Mouse (Mus musculus) intestine, embryonic 14.5 days (tissue): Measurements from ENCODE around the gene Slc38a2. TPM values are rescaled to one million over a fixed set of nuclear protein-coding genes. Genes with fewer than 3 reads are reported as not detected.
A peak's percentile ranks its signal among the peaks of the same experiment; 100 is the strongest.

Experiments
- ATAC-seq: fragments of 200-750 bp; cut with Nextera tagmentation; replicated peaks from 2 replicates; pipeline ENCODE4 v1.8.0; 2017; ENCODE audit warnings: low read depth, moderate number of reproducible peaks, moderate TSS enrichment, moderate library complexity; ENCODE audit not compliant: low FRiP score, low TSS enrichment
- DNase-seq: peaks from one replicate; pipeline ENCODE4 v3.0.0-alpha.2; 2018; ENCODE audit warnings: low spot score
- H3K27ac ChIP-seq: fragments of 300-500 bp; sonication (generic); 2 replicates; pipeline ENCODE4 v1.5.1; 2014; ENCODE audit warnings: low read depth, mild to moderate bottlenecking, control low read depth
- H3K27me3 ChIP-seq: fragments of 300-500 bp; sonication (generic); replicated peaks from 2 replicates; pipeline ENCODE4 v1.6.1; 2014; ENCODE audit warnings: low read length, control low read depth; ENCODE audit not compliant: control insufficient read depth, insufficient read depth
- H3K36me3 ChIP-seq: fragments of 300-500 bp; sonication (generic); 2 replicates; pipeline ENCODE4 v1.6.1; 2014; ENCODE audit warnings: low read length, control low read depth; ENCODE audit not compliant: control insufficient read depth, insufficient read depth
- H3K4me1 ChIP-seq: fragments of 300-500 bp; sonication (generic); replicated peaks from 2 replicates; pipeline ENCODE4 v1.6.1; 2014; ENCODE audit warnings: low read length, control low read depth, mixed read lengths; ENCODE audit not compliant: control insufficient read depth, insufficient read depth
- H3K4me2 ChIP-seq: fragments of 300-500 bp; sonication (generic); 2 replicates; pipeline ENCODE4 v1.6.1; 2014; ENCODE audit warnings: low read length
- H3K4me3 ChIP-seq: fragments of 300-500 bp; sonication (generic); 2 replicates; pipeline ENCODE4 v1.5.1; 2014; ENCODE audit warnings: low read depth, low read length, control low read depth, mixed read lengths
- H3K9ac ChIP-seq: fragments of 300-500 bp; sonication (generic); 2 replicates; pipeline ENCODE4 v1.6.1; 2014; ENCODE audit warnings: mild to moderate bottlenecking, low read length
- H3K9me3 ChIP-seq: fragments of 300-500 bp; sonication (generic); 2 replicates; pipeline ENCODE4 v1.6.1; 2016; ENCODE audit warnings: low read length, control low read depth; ENCODE audit not compliant: control insufficient read depth
- WGBS: fragments of 180-500 bp; shearing (Covaris S2); extraction: QIAGEN DNeasy Blood & Tissue Kit; methylation state at CpG from one replicate; pipeline ENCODE4 v1.1.7; 2014; 5-methylcytosine and 5-hydroxymethylcytosine counted together
- polyA plus RNA-seq: library from polyadenylated mRNA; unstranded; fragments of >200 nt; fragmentation: Nextera tagmentation; extraction: Ambion mirVana; gene quantifications from 2 replicates; pipeline ENCODE4 v1.2.1, GENCODE M21; 2014

Slc38a2 gene
- polyA plus RNA-seq, 1 experiment from 2014 or later = 129 TPM

GRCm38 (mm10) chr15:96742591-96743241, 43.2 kb upstream of the Slc38a2 start:
- Histone ChIP-seq H3K9me3 (no peaks in the 10 kb centered on the region), H3K4me2 (no peak overlapping the region), H3K36me3 (no peaks in the 10 kb centered on the region), H3K9ac (no peak overlapping the region), H3K27me3 (no peaks in the 10 kb centered on the region), H3K27ac (no peak overlapping the region), H3K4me1 (peaks cover 6% of the 10 kb centered on the region), H3K4me3 (no peak overlapping the region)
- ATAC-seq (no peak), DNase-seq (no peak)
- WGBS = 85% methylated on average over 16 of the region's 16 CpGs

GRCm38 (mm10) chr15:96740865-96741561, 41.5 kb upstream of the Slc38a2 start:
- Histone ChIP-seq H3K4me2 (no peak overlapping the region), H3K4me1 (peaks cover 6% of the 10 kb centered on the region), H3K9ac (no peak overlapping the region), H3K27ac (no peak overlapping the region), H3K9me3 (no peaks in the 10 kb centered on the region), H3K36me3 (no peaks in the 10 kb centered on the region), H3K27me3 (no peaks in the 10 kb centered on the region), H3K4me3 (no peak overlapping the region)
- WGBS = 87% methylated on average over 7 of the region's 7 CpGs
- DNase-seq (no peak), ATAC-seq (no peak)

- Histone ChIP-seq H3K27ac (no peak overlapping the region), H3K4me3 (no peak overlapping the region), H3K4me2 (no peak overlapping the region), H3K4me1 (peaks cover 11% of the 10 kb centered on the region), H3K9ac (no peak overlapping the region), H3K27me3 (no peaks in the 10 kb centered on the region), H3K9me3 (no peaks in the 10 kb centered on the region), H3K36me3 (no peaks in the 10 kb centered on the region)
- ATAC-seq = no peak
- DNase-seq = no peak
- 80% methylated on average over 4 of the region's 4 CpGs for WGBS
Measured at GRCm38 (mm10) chr15:96740091-96740490, 40.6 kb upstream of the Slc38a2 start.

GRCm38 (mm10) chr15:96736663-96737385, 37.3 kb upstream of the Slc38a2 start:
- Histone ChIP-seq H3K27ac (no peak overlapping the region), H3K9me3 (no peaks in the 10 kb centered on the region), H3K36me3 (no peaks in the 10 kb centered on the region), H3K9ac (no peak overlapping the region), H3K4me1 (0 out of 2 replicates have a peak, but pooled peaks cover 10% of the 10 kb centered on the region), H3K4me3 (no peak overlapping the region), H3K4me2 (no peak overlapping the region), H3K27me3 (no peaks in the 10 kb centered on the region)
- 82% methylated on average over 15 of the region's 15 CpGs for WGBS
- ATAC-seq (no peak), DNase-seq (no peak)

- Histone ChIP-seq H3K27me3 (no peaks in the 10 kb centered on the region), H3K9ac (no peak overlapping the region), H3K4me3 (no peak overlapping the region), H3K36me3 (no peaks in the 10 kb centered on the region), H3K4me1 (0 out of 2 replicates have a peak, but pooled peaks cover 10% of the 10 kb centered on the region), H3K9me3 (no peaks in the 10 kb centered on the region), H3K27ac (no peak overlapping the region), H3K4me2 (no peak overlapping the region)
- DNase-seq (no peak), ATAC-seq (no peak)
- 71% methylated on average over 15 of the region's 15 CpGs for WGBS
Measured at GRCm38 (mm10) chr15:96735562-96736160, 36.1 kb upstream of the Slc38a2 start.

GRCm38 (mm10) chr15:96734423-96734822, 34.9 kb upstream of the Slc38a2 start:
- Histone ChIP-seq H3K4me1 (peaks cover 12% of the 10 kb centered on the region; the same call in 1 of the 2 replicates), H3K27ac (no peak overlapping the region), H3K4me2 (no peak overlapping the region), H3K9ac (no peak overlapping the region), H3K9me3 (no peaks in the 10 kb centered on the region), H3K27me3 (no peaks in the 10 kb centered on the region), H3K4me3 (no peak overlapping the region), H3K36me3 (no peaks in the 10 kb centered on the region)
- DNase-seq (no peak), ATAC-seq (no peak)
- 74% methylated on average over 7 of the region's 7 CpGs for WGBS

- Histone ChIP-seq H3K9ac (no peak overlapping the region), H3K4me3 (no peak overlapping the region), H3K4me1 (peaks cover 19% of the 10 kb centered on the region), H3K27ac (no peak overlapping the region), H3K36me3 (no peaks in the 10 kb centered on the region), H3K4me2 (no peak overlapping the region), H3K27me3 (no peaks in the 10 kb centered on the region), H3K9me3 (no peaks in the 10 kb centered on the region)
- DNase-seq = peak; percentile 37
- no peak for ATAC-seq
- WGBS = 88% methylated on average over 9 of the region's 9 CpGs
Measured at GRCm38 (mm10) chr15:96730416-96730815, 30.9 kb upstream of the Slc38a2 start.

GRCm38 (mm10) chr15:96729785-96730184, 30.3 kb upstream of the Slc38a2 start:
- Histone ChIP-seq H3K9ac (no peak overlapping the region), H3K27ac (no peak overlapping the region), H3K4me3 (no peak overlapping the region), H3K4me2 (no peak overlapping the region), H3K4me1 (peaks cover 19% of the 10 kb centered on the region), H3K9me3 (no peaks in the 10 kb centered on the region), H3K27me3 (no peaks in the 10 kb centered on the region), H3K36me3 (no peaks in the 10 kb centered on the region)
- 79% methylated on average over 9 of the region's 9 CpGs for WGBS
- ATAC-seq = no peak
- DNase-seq = no peak
